Mouse (Mus musculus) brain, embryonic 18.5 days (tissue): ENCODE measurements around the gene Podnl1.
A peak's percentile ranks its signal among the peaks of the same experiment; 100 is the strongest.

ENCODE experiments used
- DNase-seq: peaks from one replicate; pipeline ENCODE4 v3.0.0-alpha.2; 2012; ENCODE audit warnings: low read depth, low spot score

Gene Podnl1

DNA sequence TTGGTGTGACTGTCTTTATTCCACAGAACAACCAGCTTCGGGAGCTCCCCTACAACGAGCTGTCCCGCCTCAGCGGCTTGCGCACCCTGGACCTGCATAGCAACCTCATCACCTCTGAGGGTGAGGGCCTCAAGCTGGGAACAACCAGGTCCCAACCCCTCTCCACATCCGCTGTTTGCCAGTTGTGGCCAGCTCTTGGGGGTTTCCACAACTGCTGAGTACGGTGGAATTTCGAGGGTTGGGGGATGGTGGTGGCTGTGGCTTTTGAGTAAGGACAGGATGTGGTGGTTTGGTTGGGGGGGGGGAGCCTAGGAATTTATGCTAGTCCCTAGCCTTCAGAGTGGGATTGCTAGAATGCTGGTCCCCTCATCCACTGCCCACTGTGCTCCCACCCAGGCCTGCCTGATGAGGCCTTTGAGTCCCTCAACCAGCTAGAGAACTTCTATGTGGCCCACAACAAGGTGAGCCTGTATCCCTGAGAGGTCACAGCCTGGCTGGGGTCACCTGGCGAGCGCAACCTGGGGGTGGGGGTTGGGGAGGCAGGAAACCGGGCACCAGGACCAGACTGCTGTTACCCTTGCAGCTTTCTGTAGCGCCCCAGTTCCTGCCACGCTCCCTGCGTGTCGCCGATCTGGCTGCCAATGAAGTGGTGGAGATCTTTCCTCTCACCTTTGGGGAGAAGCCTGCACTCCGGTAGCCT is 1.6 kb downstream of the Podnl1 start:
- DNase-seq, result no peak

DNA sequence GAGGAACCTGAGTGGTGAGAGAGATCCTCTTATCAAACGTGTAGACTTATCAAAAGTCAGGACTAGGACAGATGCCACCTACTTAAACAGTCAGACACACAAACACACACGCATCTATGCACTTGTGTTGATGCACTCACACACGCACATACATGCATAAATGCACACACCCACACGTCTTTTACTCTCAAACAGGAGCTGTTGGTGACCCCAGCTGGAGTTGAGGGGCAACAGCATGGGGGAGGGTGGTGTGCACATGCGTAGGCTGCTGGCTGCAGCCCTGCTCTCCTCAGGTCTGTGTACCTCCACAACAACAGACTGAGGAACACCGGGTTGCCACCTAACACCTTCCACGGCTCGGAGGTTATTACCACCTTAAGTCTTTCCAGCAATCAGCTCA is 2.5 kb downstream of the Podnl1 start:
- no peak for DNase-seq

DNA sequence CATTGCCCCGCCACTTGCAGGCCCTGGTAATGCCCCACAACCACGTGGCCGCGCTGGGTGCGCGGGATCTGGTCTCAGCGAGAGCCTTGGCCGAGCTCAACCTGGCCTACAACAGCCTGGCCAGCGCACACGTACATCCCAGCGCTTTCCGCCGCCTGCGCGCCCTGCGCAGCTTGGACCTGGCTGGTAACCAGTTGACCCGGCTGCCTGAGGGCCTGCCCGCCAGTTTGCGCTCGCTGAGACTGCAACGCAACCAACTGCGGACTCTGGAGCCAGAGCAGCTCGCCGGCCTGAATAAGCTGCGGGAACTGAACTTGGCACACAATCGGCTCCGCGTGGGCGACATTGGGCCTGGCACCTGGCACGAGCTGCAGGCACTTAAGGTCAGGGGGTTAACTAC is 5.0 kb downstream of the Podnl1 start:
- no peak for DNase-seq

DNA sequence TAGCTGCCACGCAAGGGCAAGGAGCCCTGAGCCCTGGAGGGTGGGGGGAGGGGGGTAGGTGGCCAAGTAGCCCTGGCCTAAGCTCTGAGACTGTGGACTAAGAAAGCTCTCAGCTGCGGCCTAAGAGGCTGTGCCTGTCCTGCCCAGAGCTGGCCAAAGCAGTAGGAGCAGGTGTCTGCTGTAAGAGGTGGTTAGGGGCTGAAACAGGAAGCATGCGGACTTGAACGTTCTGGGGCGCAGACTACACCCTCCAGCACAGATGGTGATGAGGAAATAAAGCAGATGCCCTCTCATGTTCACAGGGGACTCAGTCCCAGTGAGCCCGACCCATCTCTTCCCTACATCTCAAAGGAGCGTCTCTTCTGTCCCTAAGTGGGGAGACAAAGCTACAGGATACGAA is 6.4 kb downstream of the Podnl1 start:
- no peak for DNase-seq

DNA sequence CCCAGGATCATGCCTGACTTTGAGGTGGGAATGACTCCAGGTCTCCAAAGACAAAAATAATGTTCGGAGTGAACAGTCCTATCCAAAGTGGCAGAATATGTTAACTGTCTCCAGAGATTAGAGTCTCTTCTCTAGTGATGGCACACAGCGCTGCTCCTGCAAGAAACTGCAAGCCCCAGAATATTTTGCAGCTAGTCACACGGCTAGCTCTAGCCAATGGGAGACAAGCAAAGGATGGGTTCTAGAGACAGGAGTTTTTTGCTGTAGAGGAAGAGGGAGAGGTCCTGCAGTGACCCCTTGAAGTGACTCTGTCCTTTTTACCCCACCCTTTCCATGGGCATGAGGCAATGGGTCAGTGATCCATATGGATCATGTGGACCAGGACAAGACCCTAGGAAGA is 12.1 kb downstream of the Podnl1 start:
- DNase-seq, result no peak

DNA sequence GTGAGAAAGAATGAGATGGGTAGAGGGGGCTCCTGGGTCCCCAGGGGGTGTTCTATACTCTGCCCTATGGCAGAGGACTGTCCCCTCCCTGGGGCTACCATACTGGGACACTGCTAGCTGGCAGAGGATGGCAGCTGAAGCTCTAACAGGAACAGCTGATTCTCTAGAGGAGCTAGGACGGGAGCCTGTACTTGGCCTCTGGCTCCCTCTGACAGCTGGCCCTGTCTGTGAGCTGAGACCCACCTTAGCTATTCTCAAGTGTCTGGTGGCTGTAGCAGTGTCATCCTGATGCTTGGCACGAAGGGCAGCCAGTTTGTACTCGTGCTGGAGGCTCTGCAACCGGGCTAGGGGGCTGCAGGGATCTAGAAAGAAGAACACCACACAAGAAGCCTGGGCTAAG is 15.0 kb downstream of the Podnl1 start:
- no peak for DNase-seq

DNA sequence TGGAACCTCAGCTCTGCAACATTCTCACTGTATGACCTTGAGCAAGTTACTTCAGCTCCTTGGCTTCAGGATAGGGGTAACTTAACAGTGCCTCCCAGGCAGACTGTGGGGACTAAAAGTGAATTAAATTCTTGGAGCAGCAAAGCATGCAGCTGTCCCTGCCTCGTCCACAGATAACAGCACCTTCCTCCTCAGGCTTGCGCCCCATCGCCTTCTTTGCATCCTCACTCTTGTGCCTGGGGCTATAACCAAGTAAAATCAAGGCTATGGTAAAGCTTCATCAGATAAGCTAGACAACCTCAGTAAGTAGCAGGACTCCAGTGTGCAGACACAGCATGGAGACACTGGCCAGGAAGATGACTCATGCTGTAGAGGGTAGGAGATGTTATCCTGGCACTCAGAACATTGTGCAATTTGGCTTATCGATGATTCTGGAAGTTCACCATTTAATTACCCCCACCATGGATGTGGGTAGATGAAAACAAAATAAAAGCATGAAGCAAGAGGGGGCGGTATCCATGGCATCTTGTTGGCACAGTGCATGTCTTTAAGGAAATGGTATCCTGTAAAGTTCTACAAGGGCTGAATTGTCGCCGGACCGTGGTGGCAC is 19.0 kb downstream of the Podnl1 start:
- DNase-seq, result no peak

DNA sequence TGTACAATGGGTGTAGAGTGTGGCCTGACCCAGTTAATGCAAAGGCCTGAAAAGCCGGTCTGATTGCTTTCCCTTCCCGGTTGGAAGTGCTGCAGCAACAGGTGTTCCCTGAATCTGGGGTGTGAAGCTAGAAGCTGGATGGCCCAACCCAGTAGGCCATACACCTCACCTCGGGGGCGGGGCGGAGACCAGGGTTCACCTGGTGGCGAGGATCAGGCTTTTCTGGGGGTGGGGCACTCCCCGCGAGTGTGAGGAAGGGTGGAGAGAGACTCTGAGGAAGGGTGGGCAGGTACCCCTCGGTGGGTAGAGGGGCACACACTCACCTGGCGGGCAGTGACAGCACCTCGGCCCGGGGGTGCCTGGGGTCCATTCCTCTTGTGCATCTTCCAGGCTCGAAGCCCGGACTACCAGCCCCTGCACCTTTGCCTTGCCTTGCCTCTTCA is 21.6 kb downstream of the Podnl1 start:
- DNase-seq, result no peak

DNA sequence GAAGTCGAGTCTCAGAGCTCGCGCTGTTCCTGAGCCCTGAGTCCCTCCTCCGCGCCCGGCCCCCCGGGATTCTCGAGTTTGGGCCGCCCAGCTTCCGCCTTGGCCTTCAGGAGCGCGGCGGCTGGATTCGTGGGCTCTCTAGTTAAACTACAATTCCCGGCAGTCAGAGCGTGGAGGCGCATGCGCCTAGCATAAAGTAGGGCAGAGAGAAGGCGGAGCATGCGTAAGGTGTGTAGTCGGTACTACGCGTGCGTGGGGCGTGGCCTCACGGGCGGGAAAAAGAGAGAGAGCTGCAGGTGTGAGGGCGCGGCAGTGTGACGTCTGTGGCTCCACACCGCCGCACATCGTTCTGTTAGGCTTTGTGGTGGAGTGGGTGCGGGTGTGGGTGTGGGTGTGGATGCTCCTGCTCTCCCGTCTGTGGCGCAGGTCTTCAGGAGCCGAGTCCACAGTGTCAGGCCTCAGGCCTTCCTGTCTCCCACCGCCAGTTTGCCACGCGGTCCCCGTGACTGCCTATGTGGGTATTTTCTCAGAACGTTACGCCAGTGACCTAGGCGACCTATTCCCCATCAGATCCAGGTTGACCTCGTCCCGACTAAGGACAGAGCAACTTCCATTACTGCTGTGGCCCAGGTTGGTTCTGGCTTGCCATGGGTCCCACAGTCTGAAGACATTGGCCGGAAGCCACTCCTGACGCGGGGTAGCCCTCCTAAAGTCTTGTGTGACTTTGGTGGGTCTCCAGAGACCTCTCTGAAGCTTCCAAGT is 22.2 kb downstream of the Podnl1 start, which contains the start of the genes Cc2d1a and 4930432K21Rik:
Gene Cc2d1a (minus strand): TSS at position 168 of the 762 bp plus-strand sequence.
Gene 4930432K21Rik (plus strand): TSS at position 257 of the 762 bp plus-strand sequence.
- DNase-seq, result peak; percentile 91

DNA sequence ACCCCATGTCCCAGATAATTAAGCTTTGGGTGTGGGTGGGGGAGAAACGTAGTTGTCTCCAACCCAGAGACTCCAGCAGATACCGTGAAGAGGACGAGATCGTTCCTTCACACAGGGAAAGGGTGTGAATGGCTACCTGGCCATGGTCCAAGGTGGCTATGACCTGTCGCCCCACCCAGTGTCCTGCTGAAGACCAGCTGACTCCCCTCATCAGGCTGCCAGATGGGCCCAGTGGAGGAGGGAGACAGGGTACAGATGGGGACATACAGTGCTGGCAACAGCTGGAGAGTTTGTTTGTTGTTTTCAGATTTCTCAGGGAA is 22.7 kb downstream of the Podnl1 start:
- DNase-seq, result no peak

DNA sequence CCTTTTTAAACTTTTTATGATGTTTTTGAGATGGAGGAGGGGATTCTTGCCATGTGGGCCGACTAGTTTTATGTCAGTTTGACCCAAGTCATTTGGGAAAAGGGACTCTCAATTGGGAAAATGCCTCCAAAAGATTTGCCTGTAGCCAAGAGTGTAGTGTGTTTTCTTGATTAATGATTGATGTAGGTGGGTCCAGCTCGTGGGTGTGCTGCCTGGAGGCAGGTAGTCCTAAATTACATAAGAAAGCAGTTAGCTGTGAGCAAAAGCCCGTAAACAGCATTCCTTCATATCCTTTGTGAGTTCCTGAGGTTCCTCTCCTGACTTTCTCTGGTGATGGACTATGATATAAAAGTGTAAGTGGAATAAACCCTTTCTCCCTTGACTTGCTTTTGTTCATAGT is 23.4 kb downstream of the Podnl1 start:
- no peak for DNase-seq

DNA sequence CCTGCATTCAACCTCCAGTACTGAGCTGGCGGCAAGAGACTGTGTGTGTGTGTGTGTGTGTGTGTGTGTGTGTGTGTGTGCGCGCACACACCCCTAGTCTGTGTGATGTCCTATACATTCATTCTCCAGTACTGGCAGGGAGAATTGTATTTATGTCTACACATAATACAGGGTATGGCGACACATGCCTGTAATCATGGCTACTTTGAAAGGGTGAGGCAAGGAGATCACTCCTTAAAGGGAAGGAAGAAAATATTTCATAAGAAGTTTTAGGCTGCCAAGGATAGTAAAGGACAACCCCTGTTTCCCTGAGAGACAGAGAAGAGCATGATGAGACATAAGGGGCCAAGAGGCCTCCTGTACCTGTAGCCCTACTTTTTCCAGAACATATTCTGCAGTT is 31.8 kb downstream of the Podnl1 start:
- no peak for DNase-seq

DNA sequence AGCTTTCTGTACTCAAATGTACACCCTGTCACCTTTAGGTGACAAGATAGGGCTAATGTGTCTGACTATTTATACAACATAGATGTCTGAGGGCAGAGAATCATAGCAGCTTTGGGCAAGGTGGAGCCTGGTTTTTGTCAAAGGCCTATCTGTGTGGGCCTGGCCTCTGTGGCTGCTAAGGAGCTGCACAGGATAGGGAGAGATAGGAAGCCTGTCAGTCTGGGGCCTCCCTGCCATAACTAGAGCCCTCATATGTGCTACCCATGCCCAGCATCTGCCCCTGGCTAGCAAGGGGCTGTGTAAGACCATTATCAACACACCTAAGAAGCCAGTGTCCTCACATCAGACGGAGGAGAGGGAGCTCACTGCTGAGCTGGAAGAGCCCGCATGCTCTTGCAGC is 41.9 kb downstream of the Podnl1 start:
- no peak for DNase-seq

DNA sequence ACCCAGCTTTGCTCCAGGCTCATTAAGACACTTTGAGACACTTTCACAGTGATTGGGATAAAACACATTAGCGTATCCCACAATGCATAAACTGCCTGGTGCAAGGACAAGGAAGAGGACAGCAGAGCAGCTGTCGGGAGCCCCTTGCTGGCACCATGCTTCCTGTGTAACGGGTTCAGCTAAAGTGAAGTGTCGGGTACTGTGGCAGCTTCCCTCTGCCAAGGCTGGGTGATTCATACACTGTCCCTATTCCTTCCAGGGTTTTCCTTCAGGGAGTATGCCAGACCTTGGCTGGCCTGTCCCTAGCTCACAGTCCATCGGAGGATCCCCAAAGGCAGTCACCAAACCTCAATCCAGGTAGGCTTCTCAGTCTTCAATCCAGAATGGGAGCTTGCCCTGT is 44.3 kb downstream of the Podnl1 start:
- no peak for DNase-seq

DNA sequence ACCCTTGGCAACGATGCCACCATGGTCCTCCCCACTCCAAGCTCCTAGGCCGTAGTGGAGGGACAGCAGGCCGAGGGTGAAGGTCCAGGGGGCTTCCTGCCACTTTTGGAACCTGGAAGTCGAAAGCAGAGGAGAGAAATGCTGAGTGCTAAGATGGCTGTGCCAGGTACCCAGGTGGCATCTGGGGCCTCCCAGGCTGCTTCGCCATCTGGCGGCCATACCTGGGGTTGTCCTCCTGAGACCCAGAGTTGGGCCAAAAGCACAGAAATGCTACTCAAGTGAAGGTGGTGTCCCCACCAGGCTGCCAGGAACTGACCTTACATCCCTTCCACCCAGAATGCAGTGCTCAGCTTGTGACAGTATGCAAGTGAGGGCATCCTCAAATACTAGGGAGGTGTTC is 48.1 kb downstream of the Podnl1 start:
- no peak for DNase-seq

DNA sequence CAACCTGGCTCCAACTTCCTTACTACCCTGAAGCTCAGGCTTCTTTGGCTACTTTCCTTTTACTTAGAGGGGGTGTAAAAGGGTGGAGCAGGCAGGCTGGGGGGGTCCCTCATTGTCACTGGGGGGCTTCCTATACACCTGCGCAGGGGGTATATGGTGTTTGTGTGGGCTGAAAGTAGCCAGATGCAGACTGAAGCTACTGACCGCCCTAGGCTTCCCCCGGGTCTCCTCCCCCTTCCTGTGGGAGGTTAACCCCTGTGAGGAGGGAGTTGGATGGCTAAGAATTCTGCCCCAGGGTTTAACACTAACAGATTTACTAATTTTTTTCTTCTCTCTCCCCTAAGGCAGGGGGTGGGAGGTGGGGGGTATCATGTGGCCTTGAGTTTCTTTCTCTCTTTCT is 50.8 kb downstream of the Podnl1 start:
- no peak for DNase-seq

DNA sequence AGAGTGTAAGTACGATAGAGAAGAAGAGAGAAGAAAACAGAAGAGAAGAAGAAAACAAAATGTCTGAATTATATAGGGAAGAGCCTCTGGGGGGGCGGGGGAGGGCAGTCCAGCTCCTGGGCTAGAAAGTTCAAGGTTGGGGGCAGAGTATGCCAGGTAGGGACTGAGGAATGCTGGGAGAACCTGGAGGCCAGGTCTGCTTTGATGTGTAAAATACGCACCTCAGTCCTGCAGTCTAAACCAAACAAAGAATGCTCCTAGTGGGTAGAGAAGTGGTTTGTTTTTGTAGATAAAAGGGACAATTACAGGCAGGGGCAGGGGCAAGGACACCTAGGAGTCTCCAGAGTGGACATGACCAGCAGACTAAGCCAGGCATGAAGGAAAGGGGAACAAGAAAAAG is 51.6 kb downstream of the Podnl1 start:
- DNase-seq, result no peak

DNA sequence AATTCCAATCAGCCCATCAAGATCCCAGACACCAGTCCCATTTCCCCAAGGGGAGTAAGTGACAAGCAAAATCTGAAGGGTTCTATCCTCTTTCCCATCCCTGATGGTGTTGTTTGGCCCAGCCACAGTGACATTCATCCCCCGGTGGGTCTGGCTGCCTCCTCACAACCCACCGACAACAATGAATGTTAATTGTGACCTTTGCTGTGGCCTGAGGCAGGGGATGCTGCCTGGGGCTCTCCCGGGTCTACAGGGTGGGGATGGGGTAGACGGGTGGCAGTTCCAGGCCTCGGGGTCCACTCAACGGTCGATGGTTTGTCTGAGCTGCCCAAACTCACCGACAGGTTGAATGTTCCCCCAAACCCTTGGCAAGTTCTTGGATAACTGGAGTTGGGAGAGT is 52.8 kb downstream of the Podnl1 start:
- no peak for DNase-seq

DNA sequence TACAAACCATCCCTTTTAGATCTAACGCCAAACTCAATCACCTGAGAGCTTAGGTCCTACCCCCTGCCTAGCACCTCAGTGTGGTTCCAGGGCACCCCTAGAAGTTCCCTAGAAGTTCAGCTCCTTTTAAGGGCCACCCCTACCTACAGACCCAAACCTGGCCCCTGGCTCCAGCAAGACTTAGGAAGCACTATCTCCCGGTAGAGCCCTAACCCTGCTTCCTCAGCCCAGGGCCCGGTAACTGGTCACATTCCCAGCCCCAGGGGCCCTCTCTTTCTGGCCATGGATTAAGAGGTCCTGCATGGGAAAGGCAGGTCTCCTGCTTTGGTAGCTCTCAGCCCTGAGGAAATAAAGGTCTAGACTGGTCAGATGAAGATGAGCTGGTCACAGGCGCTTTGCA is 54.2 kb downstream of the Podnl1 start:
- no peak for DNase-seq

DNA sequence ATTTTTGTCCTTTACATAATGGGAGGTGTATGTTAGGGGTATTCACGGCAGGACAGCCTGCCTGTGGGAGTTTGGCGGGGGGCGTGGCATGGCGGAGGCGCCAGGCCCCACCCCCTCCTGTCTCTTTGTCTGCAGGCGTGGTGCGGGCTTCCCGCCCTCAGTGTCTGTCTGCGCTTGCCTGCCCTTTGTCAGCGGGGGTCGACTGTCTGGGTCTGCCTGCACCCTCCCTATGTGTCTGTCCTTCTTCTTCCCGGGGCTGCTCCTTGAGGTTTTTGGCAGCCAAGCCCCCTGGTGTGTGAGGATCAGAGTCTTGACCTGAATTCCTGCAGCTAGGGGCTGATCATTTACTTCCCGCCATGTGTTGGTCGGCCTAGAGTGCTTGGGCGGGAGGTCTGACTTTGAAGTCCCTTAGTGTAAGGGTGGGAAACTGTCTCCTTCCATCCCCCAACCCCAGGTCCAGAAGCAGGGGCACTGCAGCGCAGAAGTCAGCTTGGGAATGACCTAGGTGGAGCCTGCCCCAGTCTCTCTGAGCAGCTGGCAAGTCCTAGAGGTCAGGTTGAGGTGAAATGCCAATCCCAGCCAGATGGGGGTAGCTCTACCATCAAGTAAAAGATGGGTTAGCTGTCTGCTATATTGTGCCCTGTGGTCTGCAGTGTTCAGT is 54.9 kb downstream of the Podnl1 start:
- DNase-seq, result no peak
